ENCODE assay signal across 12 mouse cellular contexts in the genomic region with DNA sequence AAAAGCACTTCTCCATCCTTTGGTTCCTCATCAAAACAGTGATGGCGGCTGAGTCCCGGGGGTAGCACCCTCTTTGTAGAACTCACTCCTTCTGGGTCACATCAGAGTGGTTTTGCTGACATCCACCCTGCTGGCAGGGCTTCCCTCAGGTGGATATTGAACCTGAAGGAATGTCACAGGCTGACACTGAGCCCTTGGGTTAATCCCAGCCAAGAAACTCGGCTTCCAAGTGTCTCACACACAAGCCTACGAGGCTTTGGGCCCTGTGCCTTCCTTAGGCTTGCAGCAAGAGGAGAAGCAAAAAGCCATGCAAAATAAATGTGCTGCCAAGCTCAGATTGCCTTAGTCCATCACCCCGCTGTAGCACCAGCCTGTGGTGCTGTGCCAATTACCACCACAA.
A peak's percentile ranks its signal among the peaks of the same experiment; 100 is the strongest.
DNase-seq lines count a peak whose midpoint lies in the region; ATAC-seq and TF ChIP-seq lines count a peak whose summit lies in the region.
"Had no signal": no experiment of that assay in that cellular context is flagged by ENCODE, and none has a peak within 500 bp of the region (broad histone marks: within the 10 kb centered on the region; RNA-seq: fewer than 3 reads in every experiment).

No protein-coding gene starts in this region.

- no peak for TF ChIP-seq EP300 in heart, adult 2 months (IDR thresholded peaks at IDR 0.05; ENCODE audit: insufficient read depth, low read depth, low read length)

- H3K9ac ChIP-seq in heart, adult 2 months (ENCODE audit: low read depth, low read length) = no peak overlapping the region
- H3K9ac ChIP-seq in forebrain, embryonic 13.5 days = no peak overlapping the region
- no peak overlapping the region for H3K9ac ChIP-seq in liver, embryonic 12.5 days
- H3K9ac ChIP-seq: embryonic facial prominence, embryonic 13.5 days; liver, embryonic 15.5 days; midbrain, embryonic 12.5 days had no signal

- H3K36me3 ChIP-seq in heart, adult 2 months (ENCODE audit: control insufficient read depth, insufficient read depth, low read length) = no peaks in the 10 kb centered on the region
- no peaks in the 10 kb centered on the region for H3K36me3 ChIP-seq in heart, embryonic 10.5 days
- no peaks in the 10 kb centered on the region for H3K36me3 ChIP-seq in myocyte (ENCODE audit: control insufficient read depth, insufficient read depth)
- no peaks in the 10 kb centered on the region for H3K36me3 ChIP-seq in forebrain, embryonic 13.5 days (ENCODE audit: poor library complexity, severe bottlenecking)
- no peaks in the 10 kb centered on the region for H3K36me3 ChIP-seq in liver, embryonic 12.5 days
- H3K36me3 ChIP-seq: embryonic facial prominence, embryonic 13.5 days; liver, embryonic 15.5 days; midbrain, embryonic 12.5 days had no signal

- 62% methylated on average over 5 of the region's 5 CpGs for WGBS in heart, adult 2 months
- 79% methylated on average over 5 of the region's 5 CpGs for WGBS in heart, embryonic 10.5 days
- WGBS in forebrain, embryonic 13.5 days = 78% methylated on average over 5 of the region's 5 CpGs
- WGBS in liver, embryonic 12.5 days (ENCODE audit: insufficient replicate concordance) = 63% methylated on average over 5 of the region's 5 CpGs

- H3K4me3 ChIP-seq in heart, adult 2 months = no peak overlapping the region
- no peak overlapping the region for H3K4me3 ChIP-seq in heart, embryonic 10.5 days
- H3K4me3 ChIP-seq in myocyte = no peak overlapping the region
- H3K4me3 ChIP-seq in forebrain, embryonic 13.5 days = no peak overlapping the region
- H3K4me3 ChIP-seq in liver, embryonic 12.5 days = no peak overlapping the region
- H3K4me3 ChIP-seq: embryonic facial prominence, embryonic 13.5 days; liver, embryonic 15.5 days; midbrain, embryonic 12.5 days had no signal

- no peak for ATAC-seq in forebrain, embryonic 13.5 days
- no peak for ATAC-seq in liver, embryonic 12.5 days
- ATAC-seq: hindbrain, postnatal 0 days had no signal

- H3K27me3 ChIP-seq in heart, adult 2 months (ENCODE audit: control insufficient read depth, insufficient read depth, low read length) = no peaks in the 10 kb centered on the region
- no peaks in the 10 kb centered on the region for H3K27me3 ChIP-seq in heart, embryonic 10.5 days (ENCODE audit: insufficient read depth, poor library complexity, severe bottlenecking)
- no peaks in the 10 kb centered on the region for H3K27me3 ChIP-seq in myocyte (ENCODE audit: control insufficient read depth, insufficient read depth, insufficient read length)
- H3K27me3 ChIP-seq in forebrain, embryonic 13.5 days = no peaks in the 10 kb centered on the region
- H3K27me3 ChIP-seq in liver, embryonic 12.5 days (replicated peaks) = no peaks in the 10 kb centered on the region
- H3K27me3 ChIP-seq: liver, embryonic 15.5 days; midbrain, embryonic 12.5 days had no signal

- H3K9me3 ChIP-seq in heart, embryonic 10.5 days = no peaks in the 10 kb centered on the region
- H3K9me3 ChIP-seq in forebrain, embryonic 13.5 days (replicated peaks) = no peaks in the 10 kb centered on the region
- no peaks in the 10 kb centered on the region for H3K9me3 ChIP-seq in liver, embryonic 12.5 days (replicated peaks)
- H3K9me3 ChIP-seq: embryonic facial prominence, embryonic 13.5 days; liver, embryonic 15.5 days; midbrain, embryonic 12.5 days had no signal

- H3K79me2 ChIP-seq in heart, adult 2 months (replicated peaks; ENCODE audit: control insufficient read depth, insufficient read depth, low read length) = no peaks in the 10 kb centered on the region
- H3K79me2 ChIP-seq in myocyte (ENCODE audit: control insufficient read depth, insufficient read depth) = no peaks in the 10 kb centered on the region

- H3K27ac ChIP-seq in heart, adult 2 months = no peak overlapping the region
- no peak overlapping the region for H3K27ac ChIP-seq in heart, embryonic 10.5 days
- no peak overlapping the region for H3K27ac ChIP-seq in forebrain, embryonic 13.5 days
- H3K27ac ChIP-seq in liver, embryonic 12.5 days = no peak overlapping the region
- H3K27ac ChIP-seq: embryonic facial prominence, embryonic 13.5 days; hindbrain, postnatal 0 days; liver, embryonic 15.5 days; midbrain, embryonic 12.5 days had no signal

- peak; percentile 4 for DNase-seq in adrenal gland, postnatal 25 days
- no peak for DNase-seq in adrenal gland, adult 18-20 months (ENCODE audit: low spot score in 2 of 2)
- peak; percentile 27 to 43 for DNase-seq in heart, adult 2 months
- DNase-seq in heart, embryonic 10.5 days (ENCODE audit: low spot score) = no peak
- DNase-seq in gastrocnemius, postnatal 14 days = peak; percentile 17

- peak overlapping the region; percentile 32 for H3K4me2 ChIP-seq in myocyte (ENCODE audit: low read depth)
- H3K4me2 ChIP-seq in forebrain, embryonic 13.5 days = no peak overlapping the region
- H3K4me2 ChIP-seq in liver, embryonic 12.5 days = no peak overlapping the region
- H3K4me2 ChIP-seq: embryonic facial prominence, embryonic 13.5 days; liver, embryonic 15.5 days; midbrain, embryonic 12.5 days had no signal

- intact Hi-C loops in heart, adult 2 months (cut with DNase I) = no loop called here
- intact Hi-C loops in gastrocnemius, postnatal 14 days (cut with DNase I; ENCODE audit: low total_unique reads) = no loop called here

- no peak for TF ChIP-seq POLR2A in heart, adult 2 months (IDR thresholded peaks at IDR 0.05; ENCODE audit: insufficient read depth, low read depth, low read length)
- TF ChIP-seq POLR2A in myocyte (IDR thresholded peaks at IDR 0.05; ENCODE audit: insufficient read length, low read depth) = no peak

- no peak for TF ChIP-seq CTCF in heart, adult 2 months (IDR thresholded peaks at IDR 0.05)

- H3K4me1 ChIP-seq in heart, adult 2 months (ENCODE audit: control insufficient read depth, insufficient read depth, low read length) = peaks cover 3% of the 10 kb centered on the region; the same call in 1 of the 2 replicates
- H3K4me1 ChIP-seq in heart, embryonic 10.5 days = peaks cover 11% of the 10 kb centered on the region
- H3K4me1 ChIP-seq in forebrain, embryonic 13.5 days = no peaks in the 10 kb centered on the region
- H3K4me1 ChIP-seq in liver, embryonic 12.5 days = peaks cover 16% of the 10 kb centered on the region; the same call in 1 of the 2 replicates
- H3K4me1 ChIP-seq: embryonic facial prominence, embryonic 13.5 days; liver, embryonic 15.5 days; midbrain, embryonic 12.5 days had no signal

- H3ac ChIP-seq in myocyte (ENCODE audit: control insufficient read depth, insufficient read length) = no peak overlapping the region

TF ChIP-seq in myocyte, 11 proteins besides CTCF, POLR2A, EP300 and RAD21:
- TF ChIP-seq REST (IDR thresholded peaks at IDR 0.05; ENCODE audit: insufficient read depth, insufficient read length) (no peak), MYOD1 (IDR thresholded peaks at IDR 0.05; ENCODE audit: control insufficient read depth in 1 of 3, insufficient read length in 2 of 3, low read depth in 2 of 3) (no peak), E2F4 (IDR thresholded peaks at IDR 0.05; ENCODE audit: insufficient read depth) (no peak), MAX (IDR thresholded peaks at IDR 0.05; ENCODE audit: low read depth) (no peak), SRF (IDR thresholded peaks at IDR 0.05; ENCODE audit: control insufficient read depth, insufficient read length, low read depth) (no peak), USF1 (IDR thresholded peaks at IDR 0.05; ENCODE audit: low read depth) (no peak), CEBPB (IDR thresholded peaks at IDR 0.05; ENCODE audit: insufficient read depth, poor library complexity, severe bottlenecking) (no peak), POLR2AphosphoS2 (IDR thresholded peaks at IDR 0.05; ENCODE audit: insufficient read length, low read depth) (no peak), TCF12 (IDR thresholded peaks at IDR 0.05; ENCODE audit: insufficient read depth, poor library complexity, severe bottlenecking) (no peak), MYOG (IDR thresholded peaks at IDR 0.05; ENCODE audit: control insufficient read depth in 1 of 3, insufficient read depth in 1 of 3, insufficient read length in 2 of 3, low read depth in 2 of 3) (no peak), TCF3 (IDR thresholded peaks at IDR 0.05; ENCODE audit: insufficient read length, low read depth) (no peak)

Comparison
In these comparisons a context has a peak if more than half of its experiments do, and no peak if none do; other contexts are left out.
1. DNase-seq: peak in adrenal gland, postnatal 25 days (single experiment), heart, adult 2 months (2 of 2) and gastrocnemius, postnatal 14 days (single experiment); none in adrenal gland, adult 18-20 months (0 of 2) and heart, embryonic 10.5 days (single experiment).